Mouse (Mus musculus): ENCODE measurements around the gene Pygo2.

Gene Pygo2

GRCm38 (mm10) chr3:89430171-89431159 lies at the start of gene Pygo2:
Gene Pygo2, plus strand, starts transcription at chr3:89430214.
- DNase-seq (ENCODE audit: low read depth): peak; percentile 94

- peak; percentile 39 for DNase-seq (ENCODE audit: low read depth)
These were observed 49.7 kb upstream of the Pygo2 start for GRCm38 (mm10) chr3:89380291-89380690.

GRCm38 (mm10) chr3:89380711-89381110 lies 49.3 kb upstream of the Pygo2 start:
- no peak for DNase-seq (ENCODE audit: low read depth)

GRCm38 (mm10) chr3:89381233-89381632 lies 48.8 kb upstream of the Pygo2 start:
- no peak for DNase-seq (ENCODE audit: low read depth)

- DNase-seq (ENCODE audit: low read depth): peak; percentile 69
These were observed 47.8 kb upstream of the Pygo2 start for GRCm38 (mm10) chr3:89382033-89382882.

- DNase-seq (ENCODE audit: low read depth): no peak
These were observed 47.1 kb upstream of the Pygo2 start for GRCm38 (mm10) chr3:89382950-89383349.

GRCm38 (mm10) chr3:89383651-89384255 lies 46.3 kb upstream of the Pygo2 start:
- DNase-seq (ENCODE audit: low read depth): peak; percentile 46

GRCm38 (mm10) chr3:89384331-89385076 lies 45.5 kb upstream of the Pygo2 start:
- peak; percentile 27 for DNase-seq (ENCODE audit: low read depth)

GRCm38 (mm10) chr3:89385451-89385850 lies 44.6 kb upstream of the Pygo2 start:
- peak; percentile 52 for DNase-seq (ENCODE audit: low read depth)

GRCm38 (mm10) chr3:89386438-89387420 lies 43.3 kb upstream of the Pygo2 start:
- DNase-seq (ENCODE audit: low read depth): peak; percentile 74

- peak; percentile 41 for DNase-seq (ENCODE audit: low read depth)
These were observed 42.4 kb upstream of the Pygo2 start for GRCm38 (mm10) chr3:89387632-89388031.

- DNase-seq (ENCODE audit: low read depth): peak; percentile 35
These were observed 41.7 kb upstream of the Pygo2 start for GRCm38 (mm10) chr3:89388134-89388881.

- DNase-seq (ENCODE audit: low read depth): peak; percentile 88
These were observed 40.9 kb upstream of the Pygo2 start for GRCm38 (mm10) chr3:89388901-89389740.

GRCm38 (mm10) chr3:89390111-89390515 lies 39.9 kb upstream of the Pygo2 start:
- no peak for DNase-seq (ENCODE audit: low read depth)

- DNase-seq (ENCODE audit: low read depth): peak; percentile 64
These were observed 39.0 kb upstream of the Pygo2 start for GRCm38 (mm10) chr3:89390699-89391662.

GRCm38 (mm10) chr3:89391663-89392511 lies 38.1 kb upstream of the Pygo2 start:
- peak; percentile 46 for DNase-seq (ENCODE audit: low read depth)
